Mouse (Mus musculus) forebrain, postnatal 0 days (tissue): ENCODE measurements around the gene Atp6v0a4. TPM values are rescaled to one million over a fixed set of nuclear protein-coding genes. Genes with fewer than 3 reads are reported as not detected.

ENCODE experiments used
- ATAC-seq: fragments of 200-750 bp; cut with Nextera tagmentation; 2 replicates; pipeline ENCODE4 v1.8.0; 2017; ENCODE audit warnings: mild to moderate bottlenecking, moderate library complexity
- DNase-seq: peaks from one replicate; pipeline ENCODE4 v3.0.0-alpha.2; 2015
- H3K27ac ChIP-seq: fragments of 300-500 bp; sonication (generic); 2 replicates; pipeline ENCODE4 v1.5.1; 2014; ENCODE audit warnings: low read depth, mild to moderate bottlenecking, antibody characterized with exemption, low read length, moderate library complexity, mixed read lengths
- H3K27me3 ChIP-seq: fragments of 300-500 bp; sonication (generic); 2 replicates; pipeline ENCODE4 v1.6.1; 2014; ENCODE audit warnings: mild to moderate bottlenecking, low read length, mixed read lengths; ENCODE audit not compliant: insufficient read depth
- H3K36me3 ChIP-seq: fragments of 300-500 bp; sonication (generic); 2 replicates; pipeline ENCODE4 v1.6.1; 2014; ENCODE audit warnings: mild to moderate bottlenecking, moderate library complexity; ENCODE audit not compliant: insufficient read depth
- H3K4me1 ChIP-seq: fragments of 300-500 bp; sonication (generic); 2 replicates; pipeline ENCODE4 v1.6.1; 2014; ENCODE audit warnings: antibody characterized with exemption; ENCODE audit not compliant: insufficient read depth
- H3K4me2 ChIP-seq: fragments of 300-500 bp; sonication (generic); 2 replicates; pipeline ENCODE4 v1.6.1; 2014; ENCODE audit warnings: low read depth, mild to moderate bottlenecking, moderate library complexity
- H3K4me3 ChIP-seq: fragments of 300-500 bp; sonication (generic); 2 replicates; pipeline ENCODE4 v1.5.1; 2014; ENCODE audit warnings: low read depth, low read length, mixed read lengths
- H3K9ac ChIP-seq: fragments of 300-500 bp; sonication (generic); 2 replicates; pipeline ENCODE4 v1.6.1; 2014; ENCODE audit warnings: mild to moderate bottlenecking
- H3K9me3 ChIP-seq: fragments of 300-500 bp; sonication (generic); 2 replicates; pipeline ENCODE4 v1.6.1; 2016; ENCODE audit warnings: low read length
- CTCF ChIP-seq: sonication (generic); IDR thresholded peaks from 2 replicates; pipeline ENCODE4 v1.5.1; 2016; ENCODE audit warnings: antibody characterized with exemption, control low read depth, low read depth
- WGBS: fragments of 180-500 bp; shearing (Covaris S2); extraction: QIAGEN DNeasy Blood & Tissue Kit; methylation state at CpG from one replicate; pipeline ENCODE4 v1.1.7; 2014; 5-methylcytosine and 5-hydroxymethylcytosine counted together
- polyA plus RNA-seq: library from polyadenylated mRNA; unstranded; fragments of >200 nt; fragmentation: Nextera tagmentation; extraction: Ambion mirVana; gene quantifications from 2 replicates; pipeline ENCODE4 v1.2.1, GENCODE M21; 2015
- total RNA-seq: library from RNA; depleted of rRNA; stranded (reverse); fragments of >200 nt; gene quantifications from 2 replicates; pipeline ENCODE4 v1.2.3, GENCODE M21; 2014

Atp6v0a4 gene
- total and polyA plus RNA-seq, 2 experiments from 2014 or later = 0.15 to 0.33 TPM

DNA sequence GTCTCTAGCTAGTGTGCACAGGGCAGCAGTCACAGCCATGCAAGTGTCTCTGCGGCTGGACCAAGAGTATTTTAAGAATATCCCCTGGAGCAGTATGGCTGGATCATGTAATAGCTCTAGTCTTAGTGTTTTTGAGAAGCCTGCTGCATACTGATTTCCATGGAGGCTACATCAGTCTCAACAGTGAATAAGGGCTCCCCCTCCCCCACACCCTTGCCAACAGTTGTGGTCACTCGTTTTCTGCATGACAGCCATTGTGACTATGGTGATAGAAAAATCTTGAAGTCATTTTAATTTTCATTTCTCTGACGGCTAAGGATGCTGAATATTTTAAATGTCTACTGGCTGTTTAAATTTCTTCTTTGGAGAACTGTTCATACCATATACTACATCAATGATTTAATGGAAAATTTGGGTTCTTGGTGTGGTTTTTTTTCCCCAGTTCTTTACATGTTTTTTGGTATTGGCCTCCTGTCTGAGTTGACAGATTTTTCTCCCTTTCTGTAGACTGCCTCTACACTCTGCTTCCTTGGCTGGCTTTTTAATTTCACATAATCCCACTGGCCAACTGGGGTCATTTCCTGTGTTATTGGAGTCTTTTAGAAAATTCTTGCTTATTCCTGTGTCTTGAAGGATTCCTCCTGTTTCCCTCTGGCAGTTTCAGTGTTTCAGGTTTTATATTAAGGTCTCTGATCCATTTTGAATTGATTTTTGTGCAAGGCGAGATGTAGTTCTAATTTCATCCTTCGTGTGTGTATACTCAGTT lies 91.4 kb downstream of the Atp6v0a4 start:
- ATAC-seq = no peak
- no peaks in the 10 kb centered on the region for H3K9me3 ChIP-seq
- no peak for DNase-seq
- 69% methylated on average over 5 of the region's 5 CpGs for WGBS
- H3K4me2 ChIP-seq = no peak overlapping the region
- H3K4me3 ChIP-seq = no peak overlapping the region
- no peaks in the 10 kb centered on the region for H3K27me3 ChIP-seq
- peaks cover 9% of the 10 kb centered on the region; the same call in 1 of the 2 replicates for H3K4me1 ChIP-seq
- TF ChIP-seq CTCF = no peak
- no peaks in the 10 kb centered on the region for H3K36me3 ChIP-seq
- no peak overlapping the region for H3K27ac ChIP-seq
- no peak overlapping the region for H3K9ac ChIP-seq

DNA sequence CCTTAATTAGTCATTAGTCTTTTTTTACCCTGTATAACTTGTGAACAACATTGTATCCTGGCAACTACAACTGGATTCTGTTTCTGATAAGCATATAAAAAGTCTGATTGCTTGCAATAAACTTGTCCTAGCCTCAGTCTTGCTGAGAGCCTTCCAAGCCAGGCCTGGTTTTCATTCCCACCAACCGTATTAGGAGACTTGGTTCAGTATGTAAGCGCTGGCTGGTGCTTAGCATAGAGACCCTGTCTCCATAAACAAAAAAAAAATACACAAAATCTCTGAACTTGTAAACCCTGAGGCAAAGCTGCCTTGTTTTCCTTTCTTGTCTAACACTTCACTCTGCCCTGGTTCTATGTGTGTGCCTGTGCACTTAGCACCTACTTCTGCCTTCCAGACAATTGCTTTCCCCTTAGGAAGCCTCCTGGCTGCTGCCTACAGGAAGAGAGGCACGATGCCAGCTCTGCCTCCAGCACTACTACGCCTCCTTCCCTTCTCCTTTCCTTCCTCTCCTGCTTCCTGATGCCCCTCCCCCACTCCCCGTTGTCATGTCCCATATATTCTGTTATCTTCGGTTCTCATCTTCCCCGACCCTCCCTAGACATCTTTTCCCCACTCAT lies 92.4 kb downstream of the Atp6v0a4 start:
- Histone ChIP-seq H3K9ac (no peak overlapping the region), H3K36me3 (no peaks in the 10 kb centered on the region), H3K27ac (no peak overlapping the region), H3K9me3 (no peaks in the 10 kb centered on the region), H3K27me3 (no peaks in the 10 kb centered on the region), H3K4me1 (peaks cover 9% of the 10 kb centered on the region; the same call in 1 of the 2 replicates), H3K4me2 (no peak overlapping the region), H3K4me3 (no peak overlapping the region)
- WGBS = 52% methylated on average over 7 of the region's 7 CpGs
- no peak for TF ChIP-seq CTCF
- ATAC-seq (peak; percentile 32; the same call in 1 of the 2 replicates), DNase-seq (peak; percentile 41)

DNA sequence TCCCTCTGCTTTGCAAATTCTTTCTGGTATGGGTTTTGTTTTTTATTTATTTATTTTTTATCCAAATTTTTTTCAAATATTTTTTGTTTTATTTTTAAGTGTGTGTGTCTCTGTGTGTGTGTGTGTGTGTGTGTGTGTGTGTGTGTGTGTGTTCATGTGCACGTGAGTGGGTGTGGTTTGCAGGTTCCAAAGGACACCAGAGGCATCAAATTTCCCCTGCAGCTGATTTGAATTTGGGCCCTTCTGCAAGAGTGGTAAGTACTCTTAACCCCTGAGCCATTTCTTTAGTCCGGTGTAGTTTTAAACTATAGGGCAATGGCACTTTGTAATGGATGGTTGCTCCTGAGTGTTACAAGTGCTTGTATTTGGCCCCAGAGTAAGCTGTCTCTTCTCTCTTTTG lies 96.2 kb downstream of the Atp6v0a4 start:
- H3K9ac ChIP-seq = no peak overlapping the region
- H3K4me1 ChIP-seq = peaks cover 9% of the 10 kb centered on the region; the same call in 1 of the 2 replicates
- no peak overlapping the region for H3K4me3 ChIP-seq
- H3K9me3 ChIP-seq = no peaks in the 10 kb centered on the region
- no peak overlapping the region for H3K27ac ChIP-seq
- H3K4me2 ChIP-seq = no peak overlapping the region
- ATAC-seq = no peak
- no peak for DNase-seq
- TF ChIP-seq CTCF = no peak
- 58% methylated on average over 2 of the region's 2 CpGs for WGBS
- no peaks in the 10 kb centered on the region for H3K36me3 ChIP-seq
- H3K27me3 ChIP-seq = no peaks in the 10 kb centered on the region

DNA sequence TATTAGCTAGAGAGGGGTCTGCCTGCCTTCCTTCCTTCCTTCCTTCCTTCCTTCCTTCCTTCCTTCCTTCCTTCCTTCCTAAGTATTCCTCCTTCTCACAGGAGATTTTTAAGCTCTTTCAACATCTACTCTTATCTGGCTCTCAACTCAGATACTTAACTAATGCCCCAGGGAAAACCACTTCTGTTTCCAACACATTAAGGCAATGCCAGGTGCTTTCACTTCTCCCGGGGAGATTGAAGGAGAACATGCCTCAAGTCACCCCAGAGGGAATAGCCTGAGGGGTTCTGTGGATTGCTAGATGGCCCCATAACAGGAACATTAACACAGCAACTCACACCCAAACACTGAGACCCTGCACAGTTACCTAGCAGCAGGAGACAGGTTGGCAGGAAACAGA lies 96.6 kb downstream of the Atp6v0a4 start:
- Histone ChIP-seq H3K4me1 (peaks cover 9% of the 10 kb centered on the region; the same call in 1 of the 2 replicates), H3K27me3 (no peaks in the 10 kb centered on the region), H3K9me3 (no peaks in the 10 kb centered on the region), H3K9ac (no peak overlapping the region), H3K27ac (no peak overlapping the region), H3K4me2 (no peak overlapping the region), H3K4me3 (no peak overlapping the region), H3K36me3 (no peaks in the 10 kb centered on the region)
- no peak for ATAC-seq
- WGBS = 62% methylated on average over 1 of the region's 1 CpGs
- DNase-seq = no peak
- TF ChIP-seq CTCF = no peak

DNA sequence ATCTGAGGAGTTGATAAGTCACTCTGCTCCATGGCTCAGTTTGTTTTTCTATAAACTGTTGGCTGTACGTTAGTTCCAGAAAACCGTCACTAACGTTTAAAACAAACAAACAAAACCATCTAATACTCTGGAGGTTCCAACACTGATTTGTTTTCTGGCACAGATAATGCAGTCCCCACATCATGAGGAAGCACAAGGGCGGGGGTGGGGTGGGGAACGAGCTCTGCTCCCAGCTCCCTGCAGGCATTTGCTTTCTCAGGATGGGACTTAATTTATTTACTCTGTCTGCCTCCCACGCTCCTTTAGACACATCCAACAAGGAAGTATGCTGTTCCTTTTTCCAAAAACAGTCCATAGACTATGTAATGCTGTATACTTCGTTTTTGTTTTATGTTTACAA lies 101.1 kb downstream of the Atp6v0a4 start:
- no peak overlapping the region for H3K4me2 ChIP-seq
- no peak overlapping the region for H3K9ac ChIP-seq
- H3K9me3 ChIP-seq = no peaks in the 10 kb centered on the region
- no peak overlapping the region for H3K27ac ChIP-seq
- no peaks in the 10 kb centered on the region for H3K36me3 ChIP-seq
- H3K27me3 ChIP-seq = no peaks in the 10 kb centered on the region
- no peak for TF ChIP-seq CTCF
- DNase-seq = no peak
- no peak for ATAC-seq
- H3K4me3 ChIP-seq = no peak overlapping the region
- no peaks in the 10 kb centered on the region for H3K4me1 ChIP-seq
- whole genome bisulfite sequencing = 53% methylated on average over 7 of the region's 7 CpGs

DNA sequence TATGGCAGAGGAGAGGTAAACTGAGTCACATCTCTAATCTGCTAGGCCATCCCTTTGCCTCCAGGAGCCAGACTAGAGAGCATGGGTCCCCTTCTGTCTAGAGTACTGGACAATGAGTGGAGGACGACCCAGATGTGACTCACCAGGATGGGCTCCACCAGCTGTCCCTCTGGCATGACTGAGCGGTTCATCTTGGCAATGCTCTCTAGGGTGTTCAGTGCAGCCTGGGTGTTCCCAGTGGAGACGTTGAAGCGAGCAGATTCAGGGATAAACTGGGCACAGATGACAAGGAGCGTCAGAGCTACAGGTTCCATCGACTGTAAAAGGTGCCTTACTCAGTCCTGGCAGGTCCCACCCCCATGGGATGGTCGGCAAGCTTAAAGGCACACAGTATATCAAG lies 103.0 kb downstream of the Atp6v0a4 start:
- 81% methylated on average over 7 of the region's 7 CpGs for WGBS

DNA sequence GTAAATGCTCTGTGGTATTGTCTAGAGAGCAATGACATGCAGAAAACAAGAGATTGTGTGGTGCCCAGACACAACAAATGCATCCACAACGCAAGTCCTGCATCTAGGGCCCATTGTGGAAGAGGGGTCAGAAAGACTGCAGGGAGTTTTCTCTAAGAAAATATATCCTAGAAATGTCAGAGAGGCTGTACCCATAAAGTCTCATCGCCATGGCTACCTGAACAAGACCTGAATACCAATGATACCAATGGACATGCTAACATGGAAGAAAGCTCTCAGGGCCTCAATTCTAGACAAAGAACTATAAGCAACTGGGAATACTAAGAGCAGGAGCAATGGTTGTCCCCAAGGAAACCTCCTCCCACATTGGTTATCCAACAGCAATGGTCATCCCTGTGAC lies 111.6 kb downstream of the Atp6v0a4 start:
- H3K9me3 ChIP-seq = no peaks in the 10 kb centered on the region
- WGBS = 72% methylated on average over 2 of the region's 2 CpGs
- no peak for ATAC-seq
- H3K4me2 ChIP-seq = no peak overlapping the region
- no peaks in the 10 kb centered on the region for H3K36me3 ChIP-seq
- no peaks in the 10 kb centered on the region for H3K4me1 ChIP-seq
- H3K4me3 ChIP-seq = no peak overlapping the region
- no peak for TF ChIP-seq CTCF
- no peaks in the 10 kb centered on the region for H3K27me3 ChIP-seq
- H3K9ac ChIP-seq = no peak overlapping the region
- no peak for DNase-seq
- no peak overlapping the region for H3K27ac ChIP-seq

More for the DNA sequence above, 103.0 kb downstream of the Atp6v0a4 start:
- no peak overlapping the region for H3K27ac ChIP-seq
- ATAC-seq (no peak), DNase-seq (no peak)
- H3K9ac ChIP-seq = no peak overlapping the region
- no peaks in the 10 kb centered on the region for H3K4me1 ChIP-seq
- no peak overlapping the region for H3K4me3 ChIP-seq
- no peaks in the 10 kb centered on the region for H3K27me3 ChIP-seq
- no peak for TF ChIP-seq CTCF
- no peak overlapping the region for H3K4me2 ChIP-seq
- H3K9me3 ChIP-seq = no peaks in the 10 kb centered on the region
- no peaks in the 10 kb centered on the region for H3K36me3 ChIP-seq
